7 mouse cellular contexts compared by ENCODE assay signal in the genomic region with DNA sequence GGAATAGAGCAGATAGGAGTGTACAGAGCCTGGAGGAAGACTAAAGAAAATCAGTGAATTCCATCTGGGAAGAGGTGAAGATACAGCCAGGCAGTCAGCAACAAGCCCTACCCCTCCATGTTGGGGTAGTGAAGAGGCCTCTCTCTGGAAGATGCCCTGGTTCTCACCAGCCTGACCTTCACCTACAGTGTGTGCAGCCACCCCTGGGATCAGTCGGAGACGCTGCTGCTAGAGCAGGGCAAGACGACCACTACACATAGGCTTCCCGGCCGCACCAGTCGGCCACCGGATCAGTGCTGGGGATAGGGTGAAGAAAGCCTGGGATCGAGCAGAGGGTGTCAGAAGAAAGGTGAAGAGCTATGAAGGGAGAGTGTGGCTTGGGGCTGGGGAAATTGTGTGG. TPM values are rescaled to one million over a fixed set of nuclear protein-coding genes. Genes with fewer than 3 reads are reported as not detected.
A peak's percentile ranks its signal among the peaks of the same experiment; 100 is the strongest.
DNase-seq lines count a peak whose midpoint lies in the region; ATAC-seq and TF ChIP-seq lines count a peak whose summit lies in the region.

No protein-coding gene starts in this region.

- 0 out of 2 replicates have a peak, but pooled peaks cover 7% of the 10 kb centered on the region for H3K36me3 ChIP-seq in kidney, postnatal 0 days (ENCODE audit: insufficient read depth, low read length)
- no peaks in the 10 kb centered on the region; the same call in 1 of the 2 replicates for H3K36me3 ChIP-seq in embryonic facial prominence, embryonic 15.5 days
- peaks cover 20% of the 10 kb centered on the region for H3K36me3 ChIP-seq in hindbrain, embryonic 13.5 days
- H3K36me3 ChIP-seq in neural tube, embryonic 12.5 days = peaks cover 12% of the 10 kb centered on the region

- 53% methylated on average over 8 of the region's 8 CpGs for WGBS in kidney, postnatal 0 days
- WGBS in embryonic facial prominence, embryonic 15.5 days = 53% methylated on average over 8 of the region's 8 CpGs
- 45% methylated on average over 8 of the region's 8 CpGs for WGBS in hindbrain, embryonic 13.5 days
- 40% methylated on average over 8 of the region's 8 CpGs for WGBS in neural tube, embryonic 12.5 days

- no peaks in the 10 kb centered on the region for H3K9me3 ChIP-seq in kidney, postnatal 0 days (replicated peaks; ENCODE audit: low read length)
- no peaks in the 10 kb centered on the region for H3K9me3 ChIP-seq in embryonic facial prominence, embryonic 15.5 days (replicated peaks)
- no peaks in the 10 kb centered on the region for H3K9me3 ChIP-seq in hindbrain, embryonic 13.5 days
- no peaks in the 10 kb centered on the region for H3K9me3 ChIP-seq in neural tube, embryonic 12.5 days

- no peak for TF ChIP-seq CTCF in kidney, postnatal 0 days (IDR thresholded peaks at IDR 0.05; ENCODE audit: low read depth)

- H3K4me1 ChIP-seq in kidney, postnatal 0 days (replicated peaks; ENCODE audit: insufficient read depth, low read length) = peaks cover 7% of the 10 kb centered on the region
- peaks cover 17% of the 10 kb centered on the region for H3K4me1 ChIP-seq in embryonic facial prominence, embryonic 15.5 days
- peaks cover 30% of the 10 kb centered on the region for H3K4me1 ChIP-seq in hindbrain, embryonic 13.5 days (replicated peaks)
- H3K4me1 ChIP-seq in neural tube, embryonic 12.5 days = peaks cover 18% of the 10 kb centered on the region

- ATAC-seq in kidney, postnatal 0 days (replicated peaks; ENCODE audit: low FRiP score, low read depth) = no peak
- no peak for ATAC-seq in embryonic facial prominence, embryonic 15.5 days (ENCODE audit: insufficient number of reproducible peaks, low FRiP score, low TSS enrichment, low read depth)
- ATAC-seq in hindbrain, embryonic 13.5 days (ENCODE audit: low FRiP score) = no peak
- no peak for ATAC-seq in neural tube, embryonic 12.5 days (ENCODE audit: low FRiP score, low read depth)

- peak overlapping the region; percentile 95 for H3K4me2 ChIP-seq in kidney, postnatal 0 days (ENCODE audit: low read length)
- peak overlapping the region; percentile 92 for H3K4me2 ChIP-seq in embryonic facial prominence, embryonic 15.5 days (replicated peaks)
- H3K4me2 ChIP-seq in hindbrain, embryonic 13.5 days = peak overlapping the region; percentile 94
- H3K4me2 ChIP-seq in neural tube, embryonic 12.5 days (replicated peaks) = peak overlapping the region; percentile 87

- peak overlapping the region; percentile 83; the same call in 1 of the 2 replicates for H3K27ac ChIP-seq in kidney, postnatal 0 days
- no peak overlapping the region for H3K27ac ChIP-seq in embryonic facial prominence, embryonic 15.5 days (replicated peaks)
- peak overlapping the region; percentile 69 for H3K27ac ChIP-seq in hindbrain, embryonic 13.5 days
- H3K27ac ChIP-seq in neural tube, embryonic 12.5 days = no peak overlapping the region

- peak overlapping the region; percentile 49; the same call in 1 of the 2 replicates for H3K9ac ChIP-seq in kidney, postnatal 0 days (ENCODE audit: low read depth, low read length)
- no peak overlapping the region for H3K9ac ChIP-seq in embryonic facial prominence, embryonic 15.5 days
- peak overlapping the region; percentile 85 for H3K9ac ChIP-seq in hindbrain, embryonic 13.5 days
- H3K9ac ChIP-seq in neural tube, embryonic 12.5 days = peak overlapping the region; percentile 56; the same call in 1 of the 2 replicates

- H3K4me3 ChIP-seq in kidney, postnatal 0 days (replicated peaks; ENCODE audit: low read depth, low read length) = peak overlapping the region; percentile 47
- H3K4me3 ChIP-seq in embryonic facial prominence, embryonic 15.5 days (replicated peaks) = peak overlapping the region; percentile 50
- H3K4me3 ChIP-seq in hindbrain, embryonic 13.5 days = peak overlapping the region; percentile 61
- H3K4me3 ChIP-seq in neural tube, embryonic 12.5 days = peak overlapping the region; percentile 44; the same call in 1 of the 2 replicates

- DNase-seq in kidney, postnatal 0 days (ENCODE audit: low spot score) = no peak
- no peak for DNase-seq in kidney, adult 8-10 months
- DNase-seq in thymus, postnatal 10 days (ENCODE audit: low spot score in 2 of 2) = no peak
- DNase-seq in lung, postnatal 25 days (ENCODE audit: low spot score) = no peak

- peaks cover 3% of the 10 kb centered on the region; the same call in 1 of the 2 replicates for H3K27me3 ChIP-seq in kidney, postnatal 0 days (ENCODE audit: insufficient read depth, low read length)
- H3K27me3 ChIP-seq in embryonic facial prominence, embryonic 15.5 days = peaks cover 46% of the 10 kb centered on the region
- peaks cover 51% of the 10 kb centered on the region for H3K27me3 ChIP-seq in hindbrain, embryonic 13.5 days
- H3K27me3 ChIP-seq in neural tube, embryonic 12.5 days (replicated peaks) = peaks cover 54% of the 10 kb centered on the region

RNA-seq across cellular contexts. Expression of a gene that starts 0.8 kb away (rescaled TPM):
- 0.69 and 1.2 TPM in 2 replicates for polyA plus RNA-seq in kidney, postnatal 0 days (2015; fragmentation: Nextera tagmentation; extraction: Ambion mirVana)
- polyA plus RNA-seq in embryonic facial prominence, embryonic 15.5 days (2015; fragmentation: Nextera tagmentation; extraction: Ambion mirVana) = 0.36 TPM in 1 of 2 replicates, not detected in the other
- polyA plus RNA-seq in hindbrain, embryonic 13.5 days (2015; fragmentation: Nextera tagmentation; extraction: Ambion mirVana) = 0.71 and 0.73 TPM in 2 replicates
- polyA plus RNA-seq in neural tube, embryonic 12.5 days (2016; fragmentation: Nextera tagmentation; extraction: Ambion mirVana) = 0.59 TPM in 1 of 2 replicates, not detected in the other

RNA-seq across cellular contexts. Expression of a gene that starts 0.9 kb away (rescaled TPM):
- 542 and 545 TPM in 2 replicates for polyA plus RNA-seq in kidney, postnatal 0 days (2015; fragmentation: Nextera tagmentation; extraction: Ambion mirVana)
- 40.7 and 46.9 TPM in 2 replicates for polyA plus RNA-seq in embryonic facial prominence, embryonic 15.5 days (2015; fragmentation: Nextera tagmentation; extraction: Ambion mirVana)
- polyA plus RNA-seq in hindbrain, embryonic 13.5 days (2015; fragmentation: Nextera tagmentation; extraction: Ambion mirVana) = 146 and 148 TPM in 2 replicates
- polyA plus RNA-seq in neural tube, embryonic 12.5 days (2016; fragmentation: Nextera tagmentation; extraction: Ambion mirVana) = 49.1 and 54.7 TPM in 2 replicates

RNA-seq across cellular contexts. Expression of a gene that starts 30.2 kb away (rescaled TPM):
- polyA plus RNA-seq in kidney, postnatal 0 days (2015; fragmentation: Nextera tagmentation; extraction: Ambion mirVana) = 52.6 and 58.0 TPM in 2 replicates
- polyA plus RNA-seq in embryonic facial prominence, embryonic 15.5 days (2015; fragmentation: Nextera tagmentation; extraction: Ambion mirVana) = 108 and 110 TPM in 2 replicates
- 61.3 and 62.7 TPM in 2 replicates for polyA plus RNA-seq in hindbrain, embryonic 13.5 days (2015; fragmentation: Nextera tagmentation; extraction: Ambion mirVana)
- polyA plus RNA-seq in neural tube, embryonic 12.5 days (2016; fragmentation: Nextera tagmentation; extraction: Ambion mirVana) = 61.3 and 71.6 TPM in 2 replicates

RNA-seq across cellular contexts. Expression of a gene that starts 50.5 kb away (rescaled TPM):
- 68.0 and 71.4 TPM in 2 replicates for polyA plus RNA-seq in kidney, postnatal 0 days (2015; fragmentation: Nextera tagmentation; extraction: Ambion mirVana)
- 69.1 and 71.4 TPM in 2 replicates for polyA plus RNA-seq in embryonic facial prominence, embryonic 15.5 days (2015; fragmentation: Nextera tagmentation; extraction: Ambion mirVana)
- polyA plus RNA-seq in hindbrain, embryonic 13.5 days (2015; fragmentation: Nextera tagmentation; extraction: Ambion mirVana) = 89.7 and 92.8 TPM in 2 replicates
- 70.3 and 75.7 TPM in 2 replicates for polyA plus RNA-seq in neural tube, embryonic 12.5 days (2016; fragmentation: Nextera tagmentation; extraction: Ambion mirVana)

RNA-seq across cellular contexts. Expression of a gene that starts 50.7 kb away (rescaled TPM):
- polyA plus RNA-seq in kidney, postnatal 0 days (2015; fragmentation: Nextera tagmentation; extraction: Ambion mirVana) = 108 and 116 TPM in 2 replicates
- 132 and 134 TPM in 2 replicates for polyA plus RNA-seq in embryonic facial prominence, embryonic 15.5 days (2015; fragmentation: Nextera tagmentation; extraction: Ambion mirVana)
- 111 and 122 TPM in 2 replicates for polyA plus RNA-seq in hindbrain, embryonic 13.5 days (2015; fragmentation: Nextera tagmentation; extraction: Ambion mirVana)
- 160 and 166 TPM in 2 replicates for polyA plus RNA-seq in neural tube, embryonic 12.5 days (2016; fragmentation: Nextera tagmentation; extraction: Ambion mirVana)

Comparison
In these comparisons a context has a peak if more than half of its experiments do, and no peak if none do; other contexts are left out.
1. H3K27ac ChIP-seq: peak in kidney, postnatal 0 days (single experiment) and hindbrain, embryonic 13.5 days (single experiment); none in embryonic facial prominence, embryonic 15.5 days (single experiment) and neural tube, embryonic 12.5 days (single experiment).
2. Peak in every context shown above with its lines, with median percentiles within 50 percentile points of each other: H3K4me2 ChIP-seq and H3K4me3 ChIP-seq.